Mouse (Mus musculus): Measurements from ENCODE around the gene Vhl.
"Not testable (repeated sequence)": the region's sequence is repeated elsewhere in the genome, so short reads cannot be mapped to it uniquely, and the experiment has no call there.

Vhl gene

DNA sequence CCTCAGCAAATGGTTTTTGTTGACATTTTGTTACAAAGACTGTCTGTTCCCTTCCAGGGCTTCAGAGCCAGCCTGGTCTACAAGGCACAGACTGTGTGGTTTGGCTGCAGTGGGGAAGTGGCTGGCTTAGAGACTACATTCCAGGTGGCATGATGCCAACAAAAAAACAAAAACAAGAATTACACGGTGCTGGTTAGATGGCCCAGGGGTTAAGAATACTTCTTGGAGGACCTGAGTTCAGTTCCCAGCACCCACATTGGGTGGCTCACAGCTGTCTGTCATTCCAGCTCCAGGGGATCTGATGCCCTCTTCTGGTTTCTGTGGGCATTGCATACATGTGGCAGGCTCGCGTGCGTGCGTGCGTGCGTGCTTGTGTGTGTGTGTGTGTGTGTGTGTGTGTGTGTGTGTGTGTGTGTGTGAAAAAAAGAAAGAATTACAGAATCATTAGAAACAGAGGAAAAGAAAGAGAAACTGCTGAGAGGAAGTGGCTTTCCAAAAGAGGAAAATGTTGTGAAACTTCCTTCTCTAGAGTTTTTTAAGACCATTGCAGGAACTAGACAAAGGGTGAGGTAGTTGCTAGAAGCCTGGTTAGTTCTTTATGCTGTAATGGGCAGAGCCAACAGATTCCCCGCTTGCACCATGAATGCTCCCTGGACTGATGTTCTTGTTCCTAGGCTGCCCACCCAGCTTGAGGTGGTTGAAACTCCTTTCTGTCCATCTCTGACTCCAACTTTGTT, 39.4 kb downstream of the Vhl start:
- no peak for DNase-seq

DNA sequence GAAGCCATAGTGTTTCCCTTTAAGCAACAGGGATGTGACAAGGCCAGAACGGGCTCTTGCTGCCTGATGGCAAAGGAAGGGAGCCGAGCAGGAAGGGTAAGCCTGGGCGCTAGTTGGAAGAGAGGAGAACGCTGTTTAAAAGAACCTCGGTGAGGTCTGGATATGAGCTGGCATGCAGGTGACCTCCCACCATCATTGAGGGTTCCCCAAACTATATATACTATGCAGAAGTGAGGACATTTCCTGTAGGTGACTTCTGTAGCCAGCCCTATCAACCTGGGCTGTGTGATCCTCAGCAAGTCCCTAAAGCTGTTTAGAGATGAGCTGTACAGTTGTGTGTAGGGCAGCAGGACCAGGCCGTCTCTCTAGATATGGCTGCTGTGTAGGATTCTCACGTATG, 40.5 kb downstream of the Vhl start:
- no peak for DNase-seq

DNA sequence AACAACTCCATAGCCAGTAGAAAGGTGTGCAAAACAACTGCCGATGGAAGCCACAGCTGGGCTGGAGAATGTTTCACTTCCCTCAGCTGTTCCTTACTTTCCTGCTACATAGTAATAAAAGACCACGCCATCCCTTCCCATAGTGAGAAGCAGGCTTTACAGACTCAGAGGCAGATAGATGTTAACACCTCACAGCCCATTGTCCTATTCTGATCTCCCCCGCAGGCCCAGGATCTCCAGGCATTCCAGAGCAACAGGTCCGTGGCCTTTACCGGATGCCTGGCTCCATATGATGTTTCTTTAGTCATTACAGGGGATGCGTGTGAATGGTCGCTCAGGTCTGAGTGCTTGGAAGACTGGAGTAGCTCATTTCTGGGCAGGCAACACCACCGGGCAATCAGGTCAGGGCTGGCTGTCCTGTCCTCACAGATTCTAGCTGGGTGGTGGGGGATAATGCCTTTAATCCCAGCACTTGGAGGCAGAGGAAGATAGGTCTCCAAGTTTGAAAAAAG, 43.9 kb downstream of the Vhl start:
- no peak for DNase-seq

DNA sequence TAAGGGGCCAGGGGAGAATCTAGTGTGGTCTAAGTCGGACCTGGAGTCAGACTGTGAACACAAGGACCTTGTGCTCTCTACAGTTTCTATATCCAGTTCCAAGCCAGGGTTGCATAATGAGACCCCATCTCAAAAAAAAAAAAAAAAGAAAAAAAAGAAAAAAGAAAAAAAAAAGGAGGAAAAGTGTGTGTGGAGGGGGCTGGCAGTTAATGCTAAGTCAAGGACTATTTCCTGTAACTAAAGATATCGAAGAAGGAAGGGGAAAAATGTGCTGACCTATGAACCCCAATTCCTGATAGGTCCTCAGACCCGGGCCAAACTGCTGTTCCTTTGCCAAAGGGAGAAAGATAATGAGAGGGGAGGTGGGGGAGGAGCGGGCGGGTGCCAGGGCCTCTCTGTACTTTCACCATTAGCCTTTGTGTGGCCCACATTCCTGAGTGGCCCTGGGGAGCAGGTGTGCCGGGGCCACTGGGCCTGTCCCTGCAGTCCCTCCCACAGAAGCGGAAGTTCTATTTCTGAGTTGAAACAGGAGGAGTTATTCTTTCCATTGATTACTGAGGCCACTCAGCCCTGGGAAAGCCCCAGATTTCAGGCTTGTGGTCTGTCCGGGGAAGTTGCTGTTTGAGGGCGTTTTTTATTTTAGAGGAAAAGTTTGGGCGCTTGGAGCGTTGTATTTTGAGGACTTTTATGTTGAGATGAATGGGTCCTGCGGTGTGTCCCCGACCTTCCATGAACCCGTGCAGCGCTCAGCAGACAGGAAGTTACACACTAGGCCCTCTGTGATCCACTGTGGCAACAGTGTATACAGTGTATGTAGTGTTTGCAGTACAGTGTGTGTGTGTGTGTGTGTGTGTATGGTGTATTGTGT, 44.8 kb downstream of the Vhl start:
- DNase-seq: no peak

DNA sequence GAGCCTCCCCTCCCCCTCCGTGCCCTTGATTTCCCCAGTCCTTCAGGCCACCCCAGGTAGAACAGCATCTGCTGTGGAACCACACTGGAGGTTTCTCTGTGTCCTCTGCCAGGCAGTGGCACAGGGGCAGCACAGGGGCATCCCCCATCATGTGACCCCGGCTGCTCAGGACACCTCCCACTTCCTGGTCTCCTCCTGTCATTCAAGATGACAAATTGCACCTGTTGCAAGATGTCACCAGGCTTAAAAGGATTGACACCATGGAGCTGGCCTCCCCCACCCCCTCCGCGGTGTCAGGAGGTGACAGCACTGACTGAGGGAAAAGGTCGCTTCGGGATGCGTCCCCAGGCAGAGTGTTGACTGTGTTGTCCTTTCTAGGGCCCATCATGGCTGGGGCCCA, 46.1 kb downstream of the Vhl start:
- no peak for DNase-seq

DNA sequence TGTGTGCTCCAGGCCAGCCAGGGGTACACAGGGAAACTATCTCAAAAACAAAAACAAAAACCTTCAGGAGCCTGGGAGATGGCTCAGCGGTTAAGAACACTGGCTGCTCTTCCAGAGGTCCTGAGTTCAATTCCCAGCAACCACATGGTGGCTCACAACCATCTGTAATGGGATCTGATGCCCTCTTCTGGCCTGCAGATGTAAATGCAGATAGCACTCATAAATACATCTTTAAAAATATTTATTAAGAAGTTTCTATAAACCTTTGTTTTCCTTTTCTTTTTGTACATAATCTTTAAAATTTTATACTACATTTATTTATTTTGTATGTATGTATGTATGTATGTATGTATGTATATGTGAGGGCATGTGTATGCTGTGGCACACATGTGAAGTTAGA, 48.3 kb downstream of the Vhl start:
- not testable (repeated sequence) for DNase-seq

DNA sequence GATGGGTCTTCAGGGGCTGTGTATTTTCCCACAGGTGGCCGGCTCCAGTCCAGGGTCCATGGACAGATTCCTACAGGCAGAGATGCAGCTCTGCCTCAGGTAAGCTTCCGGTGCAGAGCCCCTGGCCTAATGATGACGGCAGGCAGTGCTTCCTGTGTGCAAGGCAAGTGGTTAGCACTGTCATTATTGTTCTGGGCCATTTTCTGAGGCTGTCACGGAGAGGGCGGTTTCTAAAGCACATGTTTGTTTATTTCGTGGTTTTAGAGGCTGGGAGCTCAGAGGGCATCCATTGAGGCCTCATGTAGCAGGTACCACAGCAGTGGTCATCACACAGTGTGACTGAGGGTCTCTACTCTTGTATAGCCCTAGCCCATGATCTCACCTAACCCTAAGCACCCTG, 49.2 kb downstream of the Vhl start:
- DNase-seq: no peak

DNA sequence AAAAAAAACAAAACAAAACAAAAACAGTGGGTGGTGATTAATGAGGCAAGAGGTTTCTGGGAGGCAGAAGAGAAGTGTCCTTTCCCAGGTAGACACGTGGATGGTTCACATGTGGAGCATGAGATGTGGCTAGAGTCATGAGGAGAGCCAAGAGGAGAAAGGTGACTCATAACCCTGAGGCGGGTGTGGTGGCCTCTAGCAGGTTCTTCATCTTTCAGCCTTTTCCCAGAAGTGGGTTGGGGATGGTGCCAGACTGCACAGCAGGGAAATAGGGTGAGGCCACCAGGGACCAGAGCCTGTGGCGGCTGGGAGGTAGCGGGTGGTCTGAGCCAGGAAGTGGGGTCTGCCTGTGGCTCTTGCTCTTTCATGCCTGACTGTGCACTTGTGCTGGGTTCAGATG, 51.5 kb downstream of the Vhl start:
- no peak for DNase-seq

DNA sequence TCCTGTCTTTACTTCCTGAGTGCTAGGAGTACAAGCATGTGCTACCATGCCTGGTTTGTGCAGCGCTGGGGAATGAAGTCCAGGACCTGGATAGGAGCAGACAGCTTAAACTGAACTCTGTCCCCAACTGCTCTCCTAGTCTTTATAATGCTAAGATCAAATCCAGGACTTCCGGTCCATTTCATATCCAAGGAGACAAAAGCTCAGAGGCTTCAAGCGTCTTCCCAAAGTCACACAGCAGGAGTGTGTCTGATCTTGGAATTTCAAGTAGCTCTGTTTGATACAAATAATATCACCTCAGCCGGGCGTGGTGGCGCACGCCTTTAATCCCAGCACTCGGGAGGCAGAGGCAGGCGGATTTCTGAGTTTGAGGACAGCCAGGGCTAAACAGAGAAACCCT, 52.2 kb downstream of the Vhl start:
- DNase-seq: no peak

DNA sequence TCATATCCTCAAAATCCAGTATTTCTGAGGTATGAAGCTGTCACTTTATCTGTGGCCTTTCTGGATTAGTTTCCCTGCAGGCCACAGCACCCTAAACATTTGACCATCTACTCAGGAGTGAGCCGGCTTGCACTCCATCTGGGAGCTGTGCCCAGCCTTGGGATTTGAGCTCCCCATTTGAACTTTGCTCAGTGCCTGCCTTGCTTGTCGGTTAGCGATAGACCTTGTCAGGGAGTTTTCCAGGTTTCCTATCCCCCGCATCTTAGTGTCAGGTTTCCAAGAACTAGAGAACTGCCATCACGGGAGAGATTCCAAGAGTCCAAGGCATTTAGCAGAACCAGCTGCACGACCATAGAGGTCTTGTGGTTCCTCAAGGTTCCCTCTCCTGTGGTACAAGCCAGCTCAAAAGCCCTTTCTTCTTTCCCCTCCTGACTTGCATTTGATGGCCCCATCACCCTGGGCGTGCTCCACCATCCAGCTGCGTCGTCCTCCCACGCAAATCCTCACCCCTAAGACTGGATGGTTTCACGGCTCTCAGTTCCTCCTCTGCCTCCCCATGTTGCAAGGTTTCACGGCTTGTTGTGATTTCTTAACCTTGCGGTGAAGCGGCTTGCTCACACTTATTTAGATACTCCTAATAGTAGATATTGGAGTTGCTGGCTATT, 53.4 kb downstream of the Vhl start:
- DNase-seq: no peak

DNA sequence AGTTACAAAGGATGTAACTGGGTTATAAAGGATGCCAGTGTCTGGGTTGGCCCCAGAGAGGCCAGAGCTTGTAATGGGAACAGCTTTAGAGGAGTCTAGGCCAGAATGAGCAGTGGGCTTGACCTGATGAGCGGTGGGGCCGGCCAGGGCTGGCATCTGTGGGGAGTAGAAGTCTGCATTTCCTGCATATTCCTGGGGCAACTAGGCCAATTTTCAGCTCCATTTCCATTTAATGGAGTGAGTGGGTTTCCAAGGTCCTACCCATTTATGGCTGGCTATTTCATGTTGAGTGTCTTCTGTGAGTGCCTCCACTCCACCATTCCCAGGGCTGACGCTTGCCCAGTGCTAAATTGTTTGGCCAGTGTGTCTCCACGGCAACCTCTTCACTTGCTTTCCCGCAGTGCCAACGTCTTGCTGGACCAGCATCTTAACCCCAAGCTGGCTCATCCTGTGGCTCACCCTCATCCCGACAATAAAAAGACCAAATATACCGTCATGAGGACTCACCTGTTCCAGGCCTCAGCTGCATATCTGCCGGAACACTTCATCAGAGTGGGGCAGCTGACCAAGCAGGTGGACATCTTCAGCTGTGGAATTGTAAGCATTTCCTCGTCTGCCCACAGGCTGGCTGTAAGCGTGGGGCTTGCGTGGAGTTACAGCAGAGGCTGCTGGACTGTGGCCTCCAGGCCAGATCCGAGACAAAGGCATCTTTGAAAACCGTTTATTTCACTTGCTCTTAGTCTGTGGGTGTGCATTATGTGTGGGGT, 54.7 kb downstream of the Vhl start:
- DNase-seq: no peak

DNA sequence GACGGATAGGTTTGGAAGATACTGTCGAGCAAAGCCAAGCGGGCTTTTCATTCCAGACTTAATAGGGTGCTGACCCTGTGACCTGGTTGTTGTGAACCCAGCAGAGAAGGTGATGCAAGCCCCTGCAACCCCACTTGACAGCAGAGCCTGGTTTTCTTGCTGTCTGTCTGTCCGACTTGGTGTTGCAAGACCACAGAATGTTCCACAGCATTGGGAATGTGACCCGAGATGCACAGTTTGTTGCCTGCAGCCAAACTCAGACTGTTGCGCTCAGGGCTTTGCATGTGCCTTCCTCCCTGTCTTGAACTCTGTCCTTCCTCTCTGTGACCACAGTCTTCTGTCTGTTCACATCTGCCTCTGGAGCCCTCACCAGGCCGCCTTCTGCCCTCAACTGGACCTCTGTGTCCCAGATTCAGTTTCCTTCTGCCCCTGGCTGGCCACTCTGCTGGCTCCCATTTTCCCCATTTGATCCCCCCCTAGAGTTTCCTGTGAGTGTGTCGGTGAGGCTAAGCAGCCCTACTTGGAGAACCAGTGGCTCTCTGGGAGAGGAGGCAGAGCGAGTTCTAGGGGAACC, 56.3 kb downstream of the Vhl start:
- no peak for DNase-seq

All from right cerebral cortex, postnatal 4 days (tissue).